Mouse (Mus musculus) ovary, postnatal 36 days (tissue): ENCODE measurements around the gene Rps18.

Experiments
- DNase-seq: peaks from one replicate; pipeline ENCODE4 v3.0.0; 2022; ENCODE audit warnings: low spot score, mixed read lengths

Rps18 gene

GRCm38 (mm10) chr17:33920282-33921097, 35.3 kb downstream of the Rps18 start:
- peak; percentile 78 for DNase-seq

- peak; percentile 87 for DNase-seq
Measured at GRCm38 (mm10) chr17:33919351-33920281, 36.2 kb downstream of the Rps18 start.

GRCm38 (mm10) chr17:33918293-33919203, 37.3 kb downstream of the Rps18 start:
- DNase-seq: no peak

GRCm38 (mm10) chr17:33917656-33918292, 38.0 kb downstream of the Rps18 start:
- DNase-seq: no peak

DNA sequence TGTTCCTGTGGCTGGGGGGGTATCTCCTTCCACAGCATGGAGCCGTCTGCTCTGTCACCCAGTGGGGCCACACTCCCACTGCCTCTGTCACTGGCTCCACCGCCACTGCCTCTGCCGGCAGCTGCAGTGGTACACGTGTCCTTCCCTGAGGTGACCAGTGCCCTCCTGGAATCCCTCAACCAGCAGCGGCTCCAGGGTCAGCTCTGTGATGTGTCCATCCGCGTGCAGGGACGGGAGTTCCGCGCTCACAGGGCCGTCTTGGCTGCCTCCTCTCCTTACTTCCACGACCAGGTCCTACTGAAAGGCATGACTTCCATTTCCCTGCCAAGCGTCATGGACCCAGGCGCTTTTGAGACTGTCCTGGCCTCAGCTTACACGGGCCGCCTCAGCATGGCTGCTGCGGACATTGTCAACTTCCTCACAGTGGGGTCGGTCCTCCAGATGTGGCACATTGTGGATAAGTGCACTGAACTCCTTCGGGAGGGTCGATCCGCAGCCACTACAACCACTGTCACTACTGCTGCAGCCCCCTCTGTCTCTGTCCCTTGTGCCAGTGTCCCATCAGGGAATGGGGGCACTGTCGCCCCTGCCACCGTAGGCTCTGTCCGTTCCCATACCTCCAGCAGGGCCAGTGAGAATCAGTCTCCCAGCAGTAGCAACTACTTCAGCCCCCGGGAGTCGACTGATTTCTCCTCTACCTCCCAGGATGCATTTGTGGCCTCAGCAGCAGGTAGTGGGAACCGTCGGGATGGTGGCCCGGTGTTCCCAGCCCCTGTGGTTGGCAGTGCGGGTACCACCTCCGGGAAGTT, 38.8 kb downstream of the Rps18 start:
- DNase-seq: no peak

DNA sequence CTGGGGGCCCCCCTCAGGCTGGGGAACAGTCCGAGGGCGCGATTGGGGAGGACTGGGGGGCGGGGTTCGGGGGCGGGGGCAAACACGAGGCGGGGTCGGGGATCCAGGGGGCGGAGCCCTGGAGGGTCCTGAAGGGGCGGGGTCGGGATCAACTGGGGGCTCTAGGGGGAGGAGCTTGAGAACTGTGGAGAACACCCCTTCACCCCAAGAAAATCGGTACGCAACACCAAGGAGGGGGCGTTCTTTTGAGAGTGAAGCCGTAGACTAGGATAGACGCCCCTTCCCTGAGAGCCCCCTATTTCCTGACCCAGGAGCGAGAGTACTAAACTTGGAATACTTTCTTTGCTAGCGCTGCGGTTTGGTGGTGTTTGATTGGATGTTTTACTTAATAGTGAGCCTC, 39.5 kb downstream of the Rps18 start:
- DNase-seq: no peak

DNA sequence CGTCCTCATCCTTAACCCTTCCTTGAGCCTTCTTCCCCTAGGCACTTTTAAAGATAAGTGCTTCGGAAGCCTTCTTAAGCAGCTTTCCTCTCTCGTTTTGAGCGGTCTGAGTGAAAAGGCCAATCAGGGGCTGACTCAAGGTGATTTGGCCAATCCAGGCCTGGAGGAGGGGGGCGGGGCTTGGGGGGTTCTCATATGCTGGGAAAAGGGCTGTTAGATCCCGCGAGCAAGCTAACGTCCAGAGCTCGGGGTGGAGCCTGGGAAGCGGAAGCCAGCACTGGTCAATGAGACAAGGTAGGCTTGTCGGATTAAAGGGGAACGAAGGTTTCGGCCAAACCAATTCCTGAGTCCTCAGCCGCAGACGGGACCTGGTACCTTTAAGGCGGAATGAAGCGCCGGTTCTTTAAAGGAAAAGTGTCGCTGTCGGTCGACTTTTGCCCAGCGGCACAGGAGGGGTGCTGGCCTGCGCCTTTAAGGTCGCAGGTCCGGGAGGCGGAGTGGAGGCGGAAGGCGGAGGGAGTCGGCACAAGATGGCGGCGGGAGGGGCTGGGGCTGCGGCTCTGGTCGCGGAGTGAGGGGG, 40.0 kb downstream of the Rps18 start, which contains the start of the genes Tapbp and Zbtb22:
TSS of gene Tapbp (plus strand) at position 229 of the 580 bp plus-strand sequence.
TSS of gene Zbtb22 (plus strand) at position 234 of the 580 bp plus-strand sequence.
- DNase-seq: peak; percentile 94

DNA sequence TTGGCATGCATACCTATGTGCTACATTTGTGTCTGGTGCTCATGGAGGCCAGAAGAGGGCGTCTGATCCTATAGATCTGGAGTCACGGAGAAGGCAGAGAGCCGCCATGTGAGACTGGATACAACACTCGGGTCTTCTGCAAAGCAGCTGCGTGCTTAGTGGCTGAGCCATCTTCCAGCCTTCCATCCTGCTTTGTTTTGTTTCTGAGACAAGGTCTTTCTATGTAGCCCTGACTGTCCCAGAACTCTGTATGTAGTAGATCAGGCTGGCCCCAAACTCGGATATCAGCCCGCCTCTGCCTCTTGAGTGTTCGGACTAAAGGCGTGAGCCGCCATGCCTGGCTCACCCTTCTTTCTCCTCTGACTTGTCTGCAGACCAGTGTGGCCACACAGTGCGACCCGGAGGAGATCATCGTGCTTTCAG, 40.8 kb downstream of the Rps18 start:
- DNase-seq: no peak

GRCm38 (mm10) chr17:33913905-33914304, 41.9 kb downstream of the Rps18 start:
- no peak for DNase-seq

DNA sequence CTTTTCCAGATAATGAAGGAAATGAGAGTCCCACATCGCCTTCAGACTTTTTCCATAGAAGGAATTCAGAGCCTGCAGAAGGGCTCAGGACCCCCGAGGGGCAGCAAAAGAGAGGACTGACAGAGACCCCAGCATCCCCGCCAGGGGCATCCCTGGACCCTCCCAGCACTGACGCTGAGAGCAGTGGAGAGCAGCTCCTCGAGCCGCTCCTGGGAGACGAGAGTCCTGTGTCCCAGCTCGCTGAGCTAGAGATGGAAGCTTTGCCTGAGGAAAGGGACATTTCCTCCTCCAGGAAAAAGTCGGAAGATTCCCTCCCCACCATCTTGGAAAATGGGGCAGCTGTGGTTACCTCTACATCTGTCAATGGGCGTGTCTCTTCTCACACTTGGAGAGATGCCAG, 42.5 kb downstream of the Rps18 start:
- no peak for DNase-seq

- DNase-seq: no peak
Measured at GRCm38 (mm10) chr17:33911813-33912414, 43.9 kb downstream of the Rps18 start.

GRCm38 (mm10) chr17:33911052-33911812, 44.6 kb downstream of the Rps18 start:
- DNase-seq: no peak

DNA sequence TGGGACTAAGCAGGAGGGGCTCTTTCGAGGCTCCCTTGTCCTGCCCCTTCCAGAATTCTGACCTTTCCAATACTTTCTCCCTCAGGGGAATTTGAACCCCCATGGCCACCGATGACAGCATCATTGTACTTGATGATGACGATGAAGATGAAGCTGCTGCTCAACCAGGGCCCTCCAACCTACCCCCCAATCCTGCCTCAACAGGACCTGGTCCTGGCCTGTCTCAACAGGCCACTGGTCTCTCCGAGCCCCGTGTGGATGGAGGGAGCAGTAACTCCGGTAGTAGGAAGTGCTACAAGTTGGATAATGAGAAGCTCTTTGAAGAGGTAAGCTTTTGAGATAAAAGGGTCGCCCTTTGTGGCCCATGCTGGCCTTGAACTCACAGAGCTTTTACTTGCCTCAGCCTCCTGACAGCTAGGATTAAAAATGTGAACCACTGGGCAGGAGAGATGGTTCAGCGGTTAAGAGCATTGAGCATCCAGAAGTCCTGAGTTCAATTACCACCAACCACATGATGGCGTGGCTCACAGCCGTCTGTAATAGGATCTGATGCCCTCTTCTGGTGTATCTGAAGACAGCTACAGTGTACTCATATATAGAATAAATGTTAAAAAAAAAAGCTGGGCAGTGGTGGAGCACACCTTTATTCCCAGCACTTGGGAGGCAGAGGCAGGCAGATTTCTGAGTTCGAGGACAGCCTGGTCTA, 45.3 kb downstream of the Rps18 start:
- no peak for DNase-seq

- DNase-seq: peak; percentile 48
Measured at GRCm38 (mm10) chr17:33909869-33910250, 45.9 kb downstream of the Rps18 start.

DNA sequence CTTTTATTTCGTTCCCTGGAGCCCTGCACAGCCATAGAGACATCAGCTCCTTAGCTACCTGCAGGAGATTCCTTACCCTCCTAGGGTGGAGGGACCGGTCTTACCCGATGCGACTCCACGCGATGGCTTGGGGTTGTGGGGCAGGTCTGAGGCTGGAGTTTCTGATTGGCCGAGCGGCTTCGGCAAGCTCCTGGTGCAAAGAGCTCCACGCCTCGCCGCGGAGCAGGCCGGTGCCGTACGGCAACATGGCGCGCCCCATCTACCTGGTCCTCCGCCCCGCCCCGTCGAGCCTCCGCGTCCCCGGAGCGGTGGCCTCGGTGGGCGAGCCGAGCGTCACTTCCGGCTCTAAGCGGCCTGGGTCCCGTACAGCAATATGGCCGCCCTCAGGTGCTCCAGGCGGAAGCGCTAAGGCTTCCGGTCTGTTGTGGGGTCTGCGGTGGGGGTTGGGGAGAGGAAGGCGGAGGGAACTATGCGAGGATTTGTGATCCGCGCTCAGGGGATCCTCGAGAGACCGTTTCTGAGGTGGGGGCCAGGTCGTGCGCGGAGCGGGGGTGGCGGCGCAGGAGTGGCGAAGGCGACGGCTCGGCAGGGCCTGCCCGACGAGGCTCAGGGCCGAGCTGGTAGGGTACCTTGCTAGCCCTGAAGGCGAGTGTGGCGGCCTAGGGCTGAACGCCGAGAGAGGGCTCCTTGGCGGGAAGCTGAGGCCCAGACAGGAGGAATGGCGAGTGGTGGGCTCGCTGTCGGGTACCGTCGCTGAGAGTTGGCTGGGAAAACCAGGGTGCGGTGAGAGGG, 46.5 kb downstream of the Rps18 start, which contains the start of gene Daxx:
TSS of gene Daxx (plus strand) at position 338 of the 792 bp plus-strand sequence.
- DNase-seq: peak; percentile 99

- peak; percentile 52 for DNase-seq
Measured at GRCm38 (mm10) chr17:33908331-33909076, 47.3 kb downstream of the Rps18 start.
